Mouse (Mus musculus) cerebellum, postnatal 4 days (tissue): ENCODE measurements around the gene Ppp1r21.

Experiments
- DNase-seq, 2 experiments: peaks; one replicate each; pipeline ENCODE4 v3.0.0; 2022; ENCODE audit warnings: low spot score in 2 of 2, mixed read lengths in 1 of 2

The Ppp1r21 gene

GRCm38 (mm10) chr17:88613721-88614120, 83.8 kb downstream of the Ppp1r21 start:
- DNase-seq = no peak

- DNase-seq = no peak
Observed at GRCm38 (mm10) chr17:88614234-88614633, 84.3 kb downstream of the Ppp1r21 start.

DNA sequence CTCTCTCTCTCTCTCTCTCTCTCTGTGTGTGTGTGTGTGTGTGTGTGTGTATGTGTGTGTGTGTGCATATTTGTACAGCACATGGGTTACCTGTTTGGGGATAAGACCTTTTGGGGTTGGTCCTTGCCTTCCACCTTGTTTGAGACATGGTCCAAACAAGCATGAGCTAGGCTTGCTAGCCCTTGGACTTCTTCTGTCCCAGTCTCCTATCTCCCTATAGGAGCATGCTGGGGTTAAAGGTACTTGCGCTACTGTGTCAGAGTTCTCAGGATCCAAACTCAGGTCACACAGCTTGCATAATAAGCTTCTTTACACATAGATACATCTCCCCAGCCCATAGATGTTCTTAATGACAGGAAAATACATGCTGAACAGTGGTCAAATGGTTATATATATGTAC, 84.8 kb downstream of the Ppp1r21 start:
- no peak for DNase-seq

GRCm38 (mm10) chr17:88615492-88616155, 85.7 kb downstream of the Ppp1r21 start:
- no peak for DNase-seq

- no peak for DNase-seq
Observed at GRCm38 (mm10) chr17:88620935-88621334, 91.0 kb downstream of the Ppp1r21 start.

DNA sequence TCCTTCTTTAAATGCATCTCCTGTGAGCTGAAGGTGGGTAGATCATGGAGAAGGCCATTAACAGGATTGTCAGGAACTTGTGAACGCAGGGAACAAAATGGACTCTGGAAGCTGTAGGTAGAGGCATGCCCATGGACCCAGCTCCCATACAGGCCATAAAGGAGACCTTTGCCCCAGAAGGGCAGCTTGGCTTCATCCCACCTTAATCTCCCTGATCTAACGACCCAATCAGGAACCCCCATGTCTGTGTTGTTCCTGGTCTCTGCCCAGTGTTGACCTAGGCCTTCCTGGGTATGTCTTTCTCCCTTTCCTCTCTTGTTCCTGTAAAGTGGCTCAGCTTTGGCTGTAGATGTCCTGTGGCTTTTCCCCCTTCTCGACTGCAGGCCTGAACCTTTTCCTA, 91.5 kb downstream of the Ppp1r21 start:
- no peak for DNase-seq

- DNase-seq = no peak
Observed at GRCm38 (mm10) chr17:88622711-88623110, 92.8 kb downstream of the Ppp1r21 start.

DNA sequence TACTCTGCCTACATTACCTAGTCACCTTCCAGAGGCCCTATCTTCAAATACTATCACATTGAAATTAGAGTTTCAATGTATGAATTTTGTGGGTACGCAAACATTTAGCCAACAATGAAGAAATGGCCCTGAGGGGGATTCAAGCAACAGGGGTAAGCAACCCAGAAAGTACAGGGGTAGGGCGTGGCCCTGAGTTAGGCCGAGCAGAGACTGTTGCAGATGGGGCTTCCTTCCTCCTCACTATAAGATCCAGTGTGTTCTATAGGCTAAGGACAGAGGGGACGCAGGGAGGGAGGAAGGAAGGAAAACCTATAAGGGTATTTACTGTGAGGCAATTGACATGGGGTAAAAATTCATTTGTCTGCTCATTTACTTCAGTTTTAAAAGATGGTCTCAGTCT, 94.5 kb downstream of the Ppp1r21 start:
- DNase-seq = no peak

DNA sequence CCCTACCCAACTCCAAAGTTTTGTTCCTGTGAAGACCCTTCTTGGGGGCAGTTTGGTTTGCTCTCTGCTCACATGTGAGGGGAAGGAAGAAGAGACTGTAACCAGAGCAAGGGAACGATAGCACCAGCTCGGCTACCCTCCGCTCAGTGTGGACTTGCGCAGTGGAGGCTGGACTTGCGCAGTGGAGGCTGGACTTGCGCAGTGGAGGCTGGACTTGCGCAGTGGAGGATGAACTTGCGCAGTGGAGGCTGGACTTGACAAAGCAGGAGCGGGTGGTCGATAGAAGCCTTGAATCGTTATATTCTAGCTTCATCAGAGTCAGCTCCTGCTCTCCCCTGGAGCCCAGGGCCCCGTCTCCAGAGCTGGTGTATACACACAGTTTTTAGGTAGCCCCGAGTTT, 95.4 kb downstream of the Ppp1r21 start:
- no peak for DNase-seq

DNA sequence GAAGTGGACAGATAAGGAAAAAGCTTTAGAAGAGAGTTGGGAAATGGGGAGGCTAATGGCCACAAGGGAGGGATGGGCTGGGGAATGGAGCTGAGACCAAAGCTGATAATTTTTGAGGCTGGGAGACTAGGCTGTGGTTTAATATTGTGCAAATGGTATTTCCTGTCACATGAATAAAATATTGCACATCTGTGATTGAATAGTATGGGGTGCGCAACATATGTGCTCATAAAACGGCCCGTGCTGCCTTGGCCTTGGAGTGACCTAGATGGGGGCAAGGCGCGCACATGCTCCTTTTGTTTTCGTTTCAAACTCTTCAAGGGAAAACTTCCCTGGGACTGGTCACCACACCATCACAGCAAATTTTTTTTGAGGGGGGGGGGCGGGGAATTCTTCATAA, 96.0 kb downstream of the Ppp1r21 start:
- DNase-seq = no peak

- no peak for DNase-seq
Observed at GRCm38 (mm10) chr17:88626347-88626811, 96.5 kb downstream of the Ppp1r21 start.

DNA sequence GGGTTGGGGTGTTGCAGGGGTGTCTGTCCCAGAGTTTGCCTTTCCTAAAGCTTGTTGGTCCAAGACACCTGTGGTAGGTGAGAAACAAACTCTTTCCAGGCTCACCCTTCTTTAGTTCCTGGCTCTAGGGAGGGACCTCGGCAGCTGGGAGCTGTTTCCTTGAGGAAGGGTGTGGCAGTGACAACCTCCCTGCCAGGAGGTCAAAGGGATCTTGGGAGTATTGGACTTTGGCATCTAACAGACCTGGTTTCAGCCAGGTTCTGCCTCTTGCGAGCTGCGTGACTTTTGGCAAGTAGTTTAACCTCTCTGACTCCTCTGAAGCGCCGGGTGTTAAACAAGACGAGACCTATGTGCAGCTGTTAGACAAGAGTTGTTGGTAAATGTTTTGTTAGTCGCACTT, 97.2 kb downstream of the Ppp1r21 start:
- DNase-seq = no peak

- DNase-seq = peak in 1 of 2 experiments; percentile 33
Observed at GRCm38 (mm10) chr17:88628676-88629380, 98.9 kb downstream of the Ppp1r21 start.

- DNase-seq = peak in 1 of 2 experiments; percentile 28
Observed at GRCm38 (mm10) chr17:88629381-88629759, 99.5 kb downstream of the Ppp1r21 start.

DNA sequence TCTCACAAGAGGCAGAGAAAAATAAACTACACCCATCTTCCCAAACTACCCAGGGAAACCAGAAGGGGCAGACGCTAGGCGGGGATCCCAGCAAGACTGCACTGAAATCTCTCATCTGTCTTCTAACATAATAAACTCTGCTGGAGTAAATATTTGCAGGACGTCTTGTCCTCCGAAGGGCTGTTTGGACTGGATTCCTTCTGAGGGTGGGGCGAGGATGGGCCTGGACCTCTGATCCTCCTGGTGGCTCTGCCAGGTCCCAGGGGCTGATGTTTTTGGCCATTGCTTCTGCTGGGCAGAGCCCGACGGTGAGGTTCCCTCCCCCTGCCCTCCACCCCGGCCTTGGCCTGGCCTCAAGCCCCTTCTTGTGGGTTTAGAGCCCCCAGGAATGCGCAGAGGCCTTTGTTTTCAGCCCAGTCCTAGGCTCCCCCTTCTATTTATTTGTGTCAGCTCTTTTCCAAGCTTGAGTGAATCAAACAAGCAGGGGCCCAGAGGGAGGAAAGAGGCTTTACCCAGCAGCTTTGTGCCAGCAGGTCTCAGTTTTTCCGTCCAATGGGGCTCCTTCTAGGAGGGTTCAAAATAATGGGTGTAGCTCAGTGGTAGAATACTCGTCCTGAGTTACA, 100.1 kb downstream of the Ppp1r21 start:
- DNase-seq = no peak

- no peak for DNase-seq
Observed at GRCm38 (mm10) chr17:88630554-88630948, 100.6 kb downstream of the Ppp1r21 start.

- no peak for DNase-seq
Observed at GRCm38 (mm10) chr17:88632631-88633030, 102.7 kb downstream of the Ppp1r21 start.

GRCm38 (mm10) chr17:88636076-88636475, 106.2 kb downstream of the Ppp1r21 start:
- no peak for DNase-seq

GRCm38 (mm10) chr17:88636587-88636986, 106.7 kb downstream of the Ppp1r21 start:
- DNase-seq = no peak
